Mouse (Mus musculus) forebrain, embryonic 11.5 days (tissue): ENCODE measurements around the gene Atg101. TPM values are rescaled to one million over a fixed set of nuclear protein-coding genes. Genes with fewer than 3 reads are reported as not detected.

Source experiments
- ATAC-seq: fragments of 200-750 bp; cut with Nextera tagmentation; replicated peaks from 2 replicates; pipeline ENCODE4 v1.8.0; 2017; ENCODE audit warnings: moderate TSS enrichment; ENCODE audit not compliant: low FRiP score
- DNase-seq: peaks from one replicate; pipeline ENCODE4 v3.0.0-alpha.2; 2017; ENCODE audit warnings: low spot score
- H3K27ac ChIP-seq: fragments of 300-500 bp; sonication (generic); 2 replicates; pipeline ENCODE4 v1.5.1; 2014; ENCODE audit warnings: low read depth, low read length
- H3K27me3 ChIP-seq: fragments of 300-500 bp; sonication (generic); 2 replicates; pipeline ENCODE4 v1.6.1; 2014; ENCODE audit warnings: mild to moderate bottlenecking, low read length, mixed read lengths; ENCODE audit not compliant: control insufficient read depth, insufficient read depth
- H3K36me3 ChIP-seq: fragments of 300-500 bp; sonication (generic); 2 replicates; pipeline ENCODE4 v1.6.1; 2014; ENCODE audit warnings: mild to moderate bottlenecking, low read length, moderate library complexity, mixed read lengths; ENCODE audit not compliant: control insufficient read depth, insufficient read depth
- H3K4me1 ChIP-seq: fragments of 300-500 bp; sonication (generic); replicated peaks from 2 replicates; pipeline ENCODE4 v1.6.1; 2014; ENCODE audit warnings: low read length, mixed read lengths; ENCODE audit not compliant: control insufficient read depth, insufficient read depth
- H3K4me2 ChIP-seq: fragments of 300-500 bp; sonication (generic); 2 replicates; pipeline ENCODE4 v1.6.1; 2014; ENCODE audit warnings: low read depth, mild to moderate bottlenecking, low read length, moderate library complexity, mixed read lengths; ENCODE audit not compliant: severe bottlenecking
- H3K4me3 ChIP-seq: fragments of 300-500 bp; sonication (generic); 2 replicates; pipeline ENCODE4 v1.5.1; 2014; ENCODE audit warnings: low read depth, low read length
- H3K9ac ChIP-seq: fragments of 300-500 bp; sonication (generic); 2 replicates; pipeline ENCODE4 v1.6.1; 2014; ENCODE audit warnings: low read length
- H3K9me3 ChIP-seq: fragments of 300-500 bp; sonication (generic); 2 replicates; pipeline ENCODE4 v1.6.1; 2016; ENCODE audit warnings: low read length, mixed read lengths; ENCODE audit not compliant: control insufficient read depth
- WGBS: fragments of 180-500 bp; shearing (Covaris S2); extraction: QIAGEN DNeasy Blood & Tissue Kit; methylation state at CpG from one replicate; pipeline ENCODE4 v1.1.7; 2014; 5-methylcytosine and 5-hydroxymethylcytosine counted together
- polyA plus RNA-seq: library from polyadenylated mRNA; unstranded; fragments of >200 nt; fragmentation: Nextera tagmentation; extraction: Ambion mirVana; gene quantifications from 2 replicates; pipeline ENCODE4 v1.2.1, GENCODE M21; 2014

Atg101 gene
- 62.1 and 65.7 TPM in 2 replicates for polyA plus RNA-seq

GRCm38 (mm10) chr15:101283911-101284750 is at the start of gene Atg101:
Gene Atg101, plus strand, starts transcription at chr15:101284272.
- DNase-seq (peak; percentile 96), ATAC-seq (peak; percentile 93)
- Histone ChIP-seq H3K4me1 (peaks cover 8% of the 10 kb centered on the region), H3K9me3 (no peaks in the 10 kb centered on the region), H3K27me3 (no peaks in the 10 kb centered on the region), H3K36me3 (no peaks in the 10 kb centered on the region), H3K4me2 (peak within 1 kb of the TSS; percentile 82), H3K27ac (no peak within 1 kb of the TSS), H3K4me3 (peak within 1 kb of the TSS; percentile 76), H3K9ac (peak within 1 kb of the TSS; percentile 79)
- WGBS = under 1% methylated on average over 61 of the region's 61 CpGs

- Histone ChIP-seq H3K27me3 (no peaks in the 10 kb centered on the region; the same call in 1 of the 2 replicates), H3K27ac (no peak overlapping the region), H3K4me1 (no peaks in the 10 kb centered on the region; the same call in 1 of the 2 replicates), H3K4me3 (no peak overlapping the region), H3K9ac (no peak overlapping the region), H3K36me3 (peaks cover 3% of the 10 kb centered on the region), H3K4me2 (no peak overlapping the region), H3K9me3 (no peaks in the 10 kb centered on the region)
- 77% methylated on average over 10 of the region's 10 CpGs for WGBS
- ATAC-seq (no peak), DNase-seq (no peak)
These were observed 49.3 kb upstream of the Atg101 start for GRCm38 (mm10) chr15:101234611-101235341.

- Histone ChIP-seq H3K4me2 (no peak overlapping the region), H3K9me3 (no peaks in the 10 kb centered on the region), H3K4me3 (no peak overlapping the region), H3K36me3 (peaks cover 3% of the 10 kb centered on the region), H3K27me3 (no peaks in the 10 kb centered on the region; the same call in 1 of the 2 replicates), H3K9ac (no peak overlapping the region), H3K27ac (no peak overlapping the region), H3K4me1 (no peaks in the 10 kb centered on the region; the same call in 1 of the 2 replicates)
- 47% methylated on average over 5 of the region's 5 CpGs for WGBS
- DNase-seq (no peak), ATAC-seq (no peak)
These were observed 48.8 kb upstream of the Atg101 start for GRCm38 (mm10) chr15:101235342-101235698.

- H3K27ac ChIP-seq = no peak overlapping the region
- ATAC-seq (no peak), DNase-seq (no peak)
- H3K9ac ChIP-seq = no peak overlapping the region
- H3K9me3 ChIP-seq = no peaks in the 10 kb centered on the region
- H3K27me3 ChIP-seq = no peaks in the 10 kb centered on the region; the same call in 1 of the 2 replicates
- peaks cover 1% of the 10 kb centered on the region for H3K36me3 ChIP-seq
- no peak overlapping the region for H3K4me3 ChIP-seq
- WGBS = 54% methylated on average over 12 of the region's 12 CpGs
- peaks cover under 1% of the 10 kb centered on the region; the same call in 1 of the 2 replicates for H3K4me1 ChIP-seq
- H3K4me2 ChIP-seq = no peak overlapping the region
These were observed 48.2 kb upstream of the Atg101 start for GRCm38 (mm10) chr15:101235728-101236327.

- WGBS = 8% methylated on average over 3 of the region's 3 CpGs
- no peak for ATAC-seq
- Histone ChIP-seq H3K4me3 (no peak overlapping the region), H3K9me3 (no peaks in the 10 kb centered on the region), H3K4me1 (peaks cover 4% of the 10 kb centered on the region; the same call in 1 of the 2 replicates), H3K4me2 (no peak overlapping the region), H3K27ac (no peak overlapping the region), H3K9ac (no peak overlapping the region), H3K36me3 (no peaks in the 10 kb centered on the region), H3K27me3 (no peaks in the 10 kb centered on the region; the same call in 1 of the 2 replicates)
- DNase-seq = peak; percentile 82
These were observed 47.2 kb upstream of the Atg101 start for GRCm38 (mm10) chr15:101236878-101237277.

GRCm38 (mm10) chr15:101238885-101239511 is 45.1 kb upstream of the Atg101 start:
- WGBS = 6% methylated on average over 28 of the region's 28 CpGs
- DNase-seq (peak; percentile 86), ATAC-seq (peak; percentile 49; the same call in 1 of the 2 replicates)
- H3K4me2 ChIP-seq = peak overlapping the region; percentile 55
- H3K36me3 ChIP-seq = no peaks in the 10 kb centered on the region
- peaks cover 6% of the 10 kb centered on the region; the same call in 1 of the 2 replicates for H3K4me1 ChIP-seq
- no peak overlapping the region for H3K27ac ChIP-seq
- H3K4me3 ChIP-seq = peak overlapping the region; percentile 22; the same call in 1 of the 2 replicates
- peak overlapping the region; percentile 53 for H3K9ac ChIP-seq
- no peaks in the 10 kb centered on the region for H3K9me3 ChIP-seq
- no peaks in the 10 kb centered on the region; the same call in 1 of the 2 replicates for H3K27me3 ChIP-seq

- 64% methylated on average over 8 of the region's 8 CpGs for WGBS
- Histone ChIP-seq H3K27ac (no peak overlapping the region), H3K9me3 (no peaks in the 10 kb centered on the region), H3K4me3 (no peak overlapping the region), H3K4me2 (no peak overlapping the region), H3K36me3 (no peaks in the 10 kb centered on the region), H3K4me1 (peaks cover 6% of the 10 kb centered on the region; the same call in 1 of the 2 replicates), H3K27me3 (no peaks in the 10 kb centered on the region; the same call in 1 of the 2 replicates), H3K9ac (no peak overlapping the region)
- ATAC-seq (no peak), DNase-seq (peak; percentile 48)
These were observed 44.3 kb upstream of the Atg101 start for GRCm38 (mm10) chr15:101239821-101240220.

- Histone ChIP-seq H3K4me2 (peak overlapping the region; percentile 26; the same call in 1 of the 2 replicates), H3K9ac (no peak overlapping the region), H3K4me3 (no peak overlapping the region), H3K9me3 (no peaks in the 10 kb centered on the region), H3K36me3 (no peaks in the 10 kb centered on the region), H3K27me3 (no peaks in the 10 kb centered on the region; the same call in 1 of the 2 replicates), H3K27ac (no peak overlapping the region), H3K4me1 (peaks cover 6% of the 10 kb centered on the region; the same call in 1 of the 2 replicates)
- DNase-seq = peak; percentile 85
- WGBS = 14% methylated on average over 10 of the region's 10 CpGs
- peak; percentile 63 for ATAC-seq
These were observed 43.3 kb upstream of the Atg101 start for GRCm38 (mm10) chr15:101240799-101241204.
